Mouse (Mus musculus): ENCODE data around the gene Pde6d. TPM values are rescaled to one million over a fixed set of nuclear protein-coding genes. Genes with fewer than 3 reads are reported as not detected.
A peak's percentile ranks its signal among the peaks of the same experiment; 100 is the strongest.

Pde6d gene
- polyA plus RNA-seq, 1 experiment from 2014 or later: 31.5 TPM

DNA sequence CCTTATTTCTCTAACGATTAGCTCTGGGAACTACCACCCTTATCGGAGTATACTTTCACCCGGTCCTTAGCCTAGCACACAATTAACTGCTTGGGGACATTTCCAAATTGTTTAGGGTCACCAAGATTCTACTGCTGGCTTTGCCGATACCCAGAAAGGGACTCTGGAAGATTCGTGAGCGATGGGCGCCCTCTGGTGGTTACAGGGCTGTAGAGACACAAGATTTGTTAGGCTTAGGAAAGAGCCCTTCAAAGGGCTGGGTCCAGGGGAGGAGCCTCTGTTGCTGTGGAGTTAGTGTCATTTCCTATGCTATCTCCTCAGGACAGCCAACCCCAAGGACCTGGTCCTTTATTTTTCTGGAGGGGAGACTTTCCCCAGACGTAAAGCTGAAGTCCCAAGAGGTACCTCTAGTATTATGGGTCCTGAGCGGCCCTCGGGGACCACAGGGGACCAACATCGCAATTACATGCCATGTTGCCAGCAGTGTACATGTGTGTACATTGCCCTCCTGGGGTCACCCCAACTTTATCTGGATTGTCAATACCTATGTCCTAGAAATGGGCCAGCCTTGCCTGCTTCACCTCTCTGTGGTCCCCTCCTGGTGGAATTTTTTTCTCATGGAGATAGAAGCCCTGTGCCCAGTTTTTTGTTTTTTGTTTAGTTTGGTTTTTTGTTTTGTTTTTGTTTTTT, 49.9 kb downstream of the Pde6d start:
- ATAC-seq (ENCODE audit: low read depth) (peak; percentile 51), DNase-seq (peak; percentile 87)
- Histone ChIP-seq H3K4me2 (peak overlapping the region; percentile 1; the same call in 1 of the 2 replicates), H3K4me1 (replicated peaks) (peaks cover 46% of the 10 kb centered on the region), H3K36me3 (peaks cover 34% of the 10 kb centered on the region), H3K27me3 (no peaks in the 10 kb centered on the region), H3K9me3 (replicated peaks) (no peaks in the 10 kb centered on the region), H3K4me3 (replicated peaks) (no peak overlapping the region), H3K9ac (0 out of 2 replicates have a peak overlapping the region, but pooled peaks have one; percentile 39), H3K27ac (peak overlapping the region; percentile 81)
- 23% methylated on average over 11 of the region's 11 CpGs for WGBS (ENCODE audit: insufficient replicate concordance)

DNA sequence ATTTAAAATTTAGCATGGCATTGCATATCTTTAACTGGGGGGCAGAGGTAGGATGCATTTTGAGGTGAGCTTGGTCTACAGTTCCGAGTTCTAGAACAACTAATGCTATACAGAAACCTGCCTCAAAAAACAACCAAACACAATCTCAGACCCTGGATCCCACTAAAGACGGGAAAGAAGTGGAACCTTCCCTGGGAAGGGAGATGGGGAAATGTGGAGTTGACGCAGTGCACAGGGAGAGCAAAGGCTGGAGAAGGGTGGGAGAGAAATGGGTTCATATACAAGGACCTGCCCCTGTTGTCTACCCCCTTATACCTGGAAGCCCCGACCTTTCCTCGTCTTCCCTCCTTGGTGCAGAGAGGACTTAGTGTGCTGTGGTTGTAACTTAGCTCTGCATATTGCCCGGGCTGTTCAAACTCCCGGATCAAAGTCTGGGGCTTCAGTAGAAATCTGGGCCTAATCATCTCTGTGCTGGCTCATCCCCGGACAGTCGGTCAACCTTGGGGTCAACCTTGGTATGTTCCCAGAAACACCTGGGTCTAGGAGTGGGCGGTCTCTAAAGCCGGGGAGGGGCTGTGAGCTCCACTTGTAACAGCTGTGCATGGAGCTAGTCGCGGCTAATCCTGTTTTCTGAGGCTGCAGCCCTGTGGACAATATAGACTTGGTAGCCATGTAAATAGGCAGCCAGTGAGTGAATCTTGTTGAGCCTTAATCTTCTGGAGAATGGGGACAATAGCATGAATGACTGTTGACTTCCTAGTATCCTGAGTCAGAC, 50.7 kb downstream of the Pde6d start:
- DNase-seq (no peak), ATAC-seq (ENCODE audit: low read depth) (0 out of 2 replicates have a peak, but pooled peaks have one; percentile 1)
- Histone ChIP-seq H3K9me3 (replicated peaks) (no peaks in the 10 kb centered on the region), H3K9ac (peak overlapping the region; percentile 39; the same call in 1 of the 2 replicates), H3K27me3 (no peaks in the 10 kb centered on the region), H3K4me3 (replicated peaks) (no peak overlapping the region), H3K27ac (peak overlapping the region; percentile 81), H3K36me3 (peaks cover 34% of the 10 kb centered on the region), H3K4me1 (replicated peaks) (peaks cover 46% of the 10 kb centered on the region), H3K4me2 (peak overlapping the region; percentile 1; the same call in 1 of the 2 replicates)
- 10% methylated on average over 13 of the region's 13 CpGs for WGBS (ENCODE audit: insufficient replicate concordance)

DNA sequence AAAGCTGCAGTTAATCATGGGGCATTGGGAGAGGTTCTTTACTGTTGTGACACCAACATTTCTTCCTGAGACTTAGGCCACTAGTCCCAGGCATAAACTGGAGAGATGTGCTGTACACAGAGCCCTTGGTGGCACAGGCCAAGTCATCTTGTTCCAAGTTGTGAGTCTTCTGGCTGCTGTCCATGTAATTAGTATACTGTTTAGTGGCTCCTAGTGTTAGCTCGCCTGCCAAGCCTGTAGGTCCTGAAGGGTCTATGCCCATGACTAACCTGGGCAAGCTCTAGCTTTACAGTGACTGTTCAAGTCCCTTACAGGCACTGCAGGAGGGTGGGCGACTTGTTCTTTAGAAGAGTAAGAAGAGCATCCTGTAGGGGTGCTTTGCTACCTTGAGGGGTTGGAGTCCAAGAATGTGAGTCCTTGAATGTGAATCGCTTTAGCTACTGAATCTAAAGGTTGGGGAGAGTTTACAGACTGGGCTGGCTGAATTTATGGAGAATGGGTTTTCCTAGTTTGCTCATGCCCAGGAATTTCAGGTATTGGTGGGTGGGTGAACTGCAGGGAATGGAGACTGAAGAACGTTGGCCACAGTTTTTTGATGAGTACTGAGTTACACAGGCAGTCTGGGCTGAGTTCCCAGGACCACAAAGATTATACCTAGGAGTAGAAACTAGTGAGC, 51.4 kb downstream of the Pde6d start:
- Histone ChIP-seq H3K27ac (peak overlapping the region; percentile 81), H3K36me3 (peaks cover 34% of the 10 kb centered on the region), H3K27me3 (no peaks in the 10 kb centered on the region), H3K9ac (0 out of 2 replicates have a peak overlapping the region, but pooled peaks have one; percentile 23), H3K4me1 (replicated peaks) (peaks cover 47% of the 10 kb centered on the region), H3K4me2 (0 out of 2 replicates have a peak overlapping the region, but pooled peaks have one; percentile 5), H3K4me3 (replicated peaks) (no peak overlapping the region), H3K9me3 (replicated peaks) (no peaks in the 10 kb centered on the region)
- ATAC-seq (ENCODE audit: low read depth) (no peak), DNase-seq (no peak)
- WGBS (ENCODE audit: insufficient replicate concordance): 33% methylated on average over 4 of the region's 4 CpGs

GRCm38 (mm10) chr1:86529590-86529989, 52.8 kb downstream of the Pde6d start:
- Histone ChIP-seq H3K4me2 (peak overlapping the region; percentile 99), H3K9me3 (replicated peaks) (no peaks in the 10 kb centered on the region), H3K9ac (peak overlapping the region; percentile 100), H3K27me3 (no peaks in the 10 kb centered on the region), H3K36me3 (peaks cover 34% of the 10 kb centered on the region), H3K4me1 (replicated peaks) (peaks cover 56% of the 10 kb centered on the region), H3K4me3 (replicated peaks) (peak overlapping the region; percentile 100), H3K27ac (peak overlapping the region; percentile 98)
- ATAC-seq (ENCODE audit: low read depth) (no peak), DNase-seq (no peak)
- WGBS (ENCODE audit: insufficient replicate concordance): 51% methylated on average over 4 of the region's 4 CpGs

DNA sequence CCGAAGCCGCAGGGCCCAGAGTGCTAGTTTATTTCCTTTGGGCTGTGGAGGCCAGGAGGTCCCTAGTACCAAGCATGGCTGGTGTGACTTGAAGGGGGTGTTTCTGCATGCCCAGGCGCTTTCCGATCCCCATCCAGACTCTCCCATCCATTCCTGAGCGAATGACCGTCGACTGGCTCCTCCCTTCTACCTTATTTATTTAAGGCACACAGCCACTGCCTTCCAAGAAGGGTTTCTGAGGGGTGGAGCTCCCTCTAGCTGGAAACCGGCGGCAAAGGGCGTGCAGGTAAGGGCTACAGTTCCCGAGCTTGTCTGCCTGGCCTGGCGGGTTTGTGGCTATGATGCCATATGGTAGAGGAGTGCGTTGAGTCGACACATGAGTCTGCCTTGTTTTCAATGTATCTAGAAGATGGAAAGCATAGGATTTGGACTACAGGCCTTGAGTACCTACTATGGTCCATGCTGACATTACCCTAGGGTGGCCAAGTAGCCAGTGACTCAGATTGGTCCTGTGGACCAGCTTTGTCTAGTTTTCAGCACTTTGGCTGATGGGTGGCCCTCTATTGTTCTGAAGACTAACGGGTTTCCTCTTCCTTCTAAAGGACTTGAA, 53.8 kb downstream of the Pde6d start:
- ATAC-seq (ENCODE audit: low read depth) (no peak), DNase-seq (peak; percentile 64)
- Histone ChIP-seq H3K27me3 (no peaks in the 10 kb centered on the region), H3K36me3 (peaks cover 33% of the 10 kb centered on the region), H3K9me3 (replicated peaks) (no peaks in the 10 kb centered on the region), H3K4me1 (replicated peaks) (peaks cover 65% of the 10 kb centered on the region), H3K27ac (peak overlapping the region; percentile 98), H3K4me3 (replicated peaks) (peak overlapping the region; percentile 100), H3K9ac (peak overlapping the region; percentile 100), H3K4me2 (peak overlapping the region; percentile 99)
- under 1% methylated on average over 15 of the region's 15 CpGs for WGBS (ENCODE audit: insufficient replicate concordance)

DNA sequence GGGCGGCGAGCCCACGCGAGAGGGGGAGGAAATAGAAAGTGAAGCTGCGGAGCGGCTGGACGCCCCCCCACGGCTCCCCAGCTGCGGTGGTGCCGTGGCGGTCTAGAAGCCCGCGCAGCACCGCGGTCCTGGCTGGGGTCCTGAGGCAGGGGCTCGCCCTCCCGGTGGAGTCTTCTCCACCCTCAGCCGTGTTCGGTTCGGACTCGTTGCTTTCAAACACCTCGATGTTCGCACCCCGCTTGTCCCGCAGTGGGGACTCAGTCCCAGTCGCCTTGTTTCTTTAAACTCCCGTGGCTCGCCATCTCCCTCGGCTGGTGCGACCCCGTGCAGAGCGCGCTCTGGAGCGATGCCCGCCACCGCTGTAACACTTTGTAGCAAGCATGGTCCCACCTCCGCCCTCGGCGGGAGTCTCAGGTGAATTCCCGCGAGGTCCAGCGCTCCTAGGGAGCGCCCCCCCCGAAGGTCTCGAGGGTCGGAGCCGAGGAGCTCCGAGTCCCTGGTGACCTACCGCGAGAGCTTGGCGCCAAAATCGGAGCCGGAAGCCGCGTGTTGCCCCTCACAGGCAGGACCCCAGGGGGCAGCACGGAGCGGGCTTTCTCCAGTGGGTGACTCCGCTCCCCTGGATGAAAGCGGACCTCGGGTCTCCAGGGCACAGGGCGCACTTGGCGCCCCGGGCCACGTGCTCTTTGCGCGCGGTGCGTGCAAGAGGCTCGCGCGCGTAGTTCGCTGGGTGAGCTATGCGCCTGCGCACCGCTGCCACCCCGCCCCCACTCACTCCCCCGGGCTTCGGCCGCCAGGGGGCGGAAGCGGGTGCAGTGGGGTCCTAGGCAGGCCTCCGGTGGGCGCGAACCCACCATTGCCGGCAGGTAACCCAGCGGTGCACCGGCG, 54.6 kb downstream of the Pde6d start:
- no peaks in the 10 kb centered on the region for H3K9me3 ChIP-seq (replicated peaks)
- peaks cover 66% of the 10 kb centered on the region for H3K4me1 ChIP-seq (replicated peaks)
- H3K27ac ChIP-seq: peak overlapping the region; percentile 98
- ATAC-seq (ENCODE audit: low read depth): peak; percentile 10
- peak; percentile 85 for DNase-seq
- H3K4me3 ChIP-seq (replicated peaks): peak overlapping the region; percentile 100
- under 1% methylated on average over 88 of the region's 89 CpGs for WGBS (ENCODE audit: insufficient replicate concordance)
- H3K27me3 ChIP-seq: no peaks in the 10 kb centered on the region
- H3K36me3 ChIP-seq: peaks cover 26% of the 10 kb centered on the region
- H3K4me2 ChIP-seq: peak overlapping the region; percentile 99
- peak overlapping the region; percentile 100 for H3K9ac ChIP-seq

DNA sequence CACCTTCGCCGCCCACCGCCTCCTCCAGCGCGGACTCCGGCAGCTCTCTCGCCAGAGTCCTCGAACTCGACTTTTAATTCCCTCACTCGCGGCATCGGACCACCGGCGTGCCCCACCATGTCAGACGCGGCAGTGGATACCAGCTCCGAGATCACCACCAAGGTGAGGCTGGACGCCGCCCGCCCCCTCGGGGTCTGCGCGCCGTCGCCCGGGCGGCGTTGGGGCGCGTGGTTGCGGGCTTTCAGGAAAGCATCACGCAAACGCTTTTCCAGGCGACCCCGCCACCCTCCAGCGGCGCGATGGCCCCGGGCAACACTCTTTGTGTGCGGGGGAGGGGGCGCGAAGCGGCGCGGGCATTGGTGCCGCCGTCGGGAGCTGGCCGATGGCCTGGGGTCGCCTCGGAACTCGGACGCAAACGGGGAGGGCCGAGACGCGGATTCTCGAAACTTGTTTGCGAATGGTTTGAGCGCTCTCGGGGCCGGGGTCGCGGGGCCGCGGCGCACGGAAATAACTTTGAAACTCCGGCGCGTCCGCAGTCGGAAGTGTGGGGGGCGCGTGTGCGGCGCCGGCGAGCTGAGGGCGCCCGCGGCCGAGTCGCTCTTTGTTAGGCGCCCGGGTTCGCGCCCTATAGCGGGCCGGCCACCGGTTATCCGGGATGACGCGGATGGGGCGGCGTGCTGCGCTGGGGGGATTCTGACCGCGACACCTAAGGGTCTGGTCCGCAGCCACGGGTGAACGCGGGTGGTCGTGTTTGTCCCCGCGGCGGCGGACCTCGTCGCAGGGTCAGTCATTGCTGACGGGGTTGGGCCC, 55.4 kb downstream of the Pde6d start:
- under 1% methylated on average over 108 of the region's 111 CpGs for WGBS (ENCODE audit: insufficient replicate concordance)
- Histone ChIP-seq H3K27me3 (no peaks in the 10 kb centered on the region), H3K36me3 (peaks cover 26% of the 10 kb centered on the region), H3K4me2 (peak overlapping the region; percentile 99), H3K27ac (peak overlapping the region; percentile 98), H3K4me1 (replicated peaks) (peaks cover 68% of the 10 kb centered on the region), H3K9me3 (replicated peaks) (no peaks in the 10 kb centered on the region), H3K4me3 (replicated peaks) (peak overlapping the region; percentile 100), H3K9ac (peak overlapping the region; percentile 100)
- peak; percentile 15 for DNase-seq
- no peak for ATAC-seq (ENCODE audit: low read depth)

DNA sequence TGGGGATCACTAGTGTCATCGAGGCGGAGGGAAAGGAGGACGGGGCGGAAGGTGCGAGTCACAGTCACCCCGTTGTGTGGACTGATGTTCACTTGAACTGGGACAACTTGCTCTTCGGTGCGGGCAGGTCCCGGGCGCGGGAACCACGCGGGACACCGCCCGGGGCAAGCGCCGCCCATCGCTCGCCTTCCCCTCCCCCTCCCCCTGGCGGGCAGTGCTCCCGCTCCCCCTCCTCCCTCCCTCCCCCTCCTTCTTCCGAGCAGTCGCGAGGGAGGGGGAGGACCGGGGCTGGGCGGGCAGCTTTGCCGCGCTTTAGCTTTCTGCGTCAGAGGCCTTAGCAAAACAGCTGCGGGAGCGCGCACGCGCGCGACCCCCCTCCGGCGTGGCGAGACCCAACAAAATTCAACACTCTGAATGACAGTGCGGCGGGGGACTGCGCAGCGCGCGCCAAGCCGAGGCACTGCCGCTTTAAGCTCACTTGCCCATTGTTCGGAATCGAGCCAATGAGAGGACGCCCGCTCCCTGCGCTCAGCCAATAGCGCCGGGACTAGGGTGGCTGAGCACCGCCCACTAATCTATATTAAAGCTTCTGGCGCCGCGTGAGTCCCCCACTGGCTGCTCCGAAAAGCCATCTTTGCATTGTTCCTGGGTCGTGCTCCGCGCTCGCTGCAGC, 56.2 kb downstream of the Pde6d start, which contains the start of gene Ptma:
Ptma (plus strand) TSS at position 611 of the 673 bp plus-strand sequence.
- peak; percentile 85 for ATAC-seq (ENCODE audit: low read depth)
- Histone ChIP-seq H3K27ac (peak within 1 kb of the TSS; percentile 98), H3K4me3 (replicated peaks) (peak within 1 kb of the TSS; percentile 100), H3K9me3 (replicated peaks) (no peaks in the 10 kb centered on the region), H3K9ac (peak within 1 kb of the TSS; percentile 100), H3K36me3 (peaks cover 22% of the 10 kb centered on the region), H3K4me2 (peak within 1 kb of the TSS; percentile 99), H3K27me3 (no peaks in the 10 kb centered on the region), H3K4me1 (replicated peaks) (peaks cover 63% of the 10 kb centered on the region)
- peak; percentile 95 for DNase-seq
- under 1% methylated on average over 55 of the region's 63 CpGs for WGBS (ENCODE audit: insufficient replicate concordance)

- peaks cover 16% of the 10 kb centered on the region for H3K36me3 ChIP-seq
- peak overlapping the region; percentile 100 for H3K9ac ChIP-seq
- no peaks in the 10 kb centered on the region for H3K9me3 ChIP-seq (replicated peaks)
- peak overlapping the region; percentile 100 for H3K4me3 ChIP-seq (replicated peaks)
- no peaks in the 10 kb centered on the region for H3K27me3 ChIP-seq
- H3K27ac ChIP-seq: peak overlapping the region; percentile 98
- DNase-seq (peak; percentile 68), ATAC-seq (ENCODE audit: low read depth) (peak; percentile 3; the same call in 1 of the 2 replicates)
- H3K4me1 ChIP-seq (replicated peaks): peaks cover 58% of the 10 kb centered on the region
- WGBS (ENCODE audit: insufficient replicate concordance): under 1% methylated on average over 44 of the region's 44 CpGs
- peak overlapping the region; percentile 99 for H3K4me2 ChIP-seq
Observed at GRCm38 (mm10) chr1:86525499-86526115, 56.8 kb downstream of the Pde6d start.

Data from liver, embryonic 13.5 days (tissue).